Mouse (Mus musculus) heart, postnatal 0 days (tissue): ENCODE measurements around the gene Enc1.

Experiments used
- CTCF ChIP-seq: IDR thresholded peaks from 2 replicates; pipeline ENCODE4 v1.5.1; 2016; ENCODE audit warnings: antibody characterized with exemption, control low read depth, low read depth
- EP300 ChIP-seq: IDR thresholded peaks from 2 replicates; pipeline ENCODE4 v1.6.1; 2016; ENCODE audit warnings: antibody characterized with exemption, low read depth

- TF ChIP-seq CTCF, result no peak
- TF ChIP-seq EP300, result no peak
Observed at GRCm38 (mm10) chr13:97298896-97299295, 58.0 kb downstream of the Enc1 start.
